Mouse (Mus musculus): ENCODE data around the gene Hif1an.

GRCm38 (mm10) chr19:44530018-44530417, 32.6 kb upstream of the Hif1an start:
- no peak for TF ChIP-seq EP300 (IDR thresholded peaks at IDR 0.05; ENCODE audit: low read depth)
- no peak for TF ChIP-seq CTCF (IDR thresholded peaks at IDR 0.05; ENCODE audit: low read depth)
